Mouse (Mus musculus): ENCODE measurements around the gene Gm14692.
"Not testable (repeated sequence)": the region's sequence is repeated elsewhere in the genome, so short reads cannot be mapped to it uniquely, and the experiment has no call there.

Gene Gm14692

DNA sequence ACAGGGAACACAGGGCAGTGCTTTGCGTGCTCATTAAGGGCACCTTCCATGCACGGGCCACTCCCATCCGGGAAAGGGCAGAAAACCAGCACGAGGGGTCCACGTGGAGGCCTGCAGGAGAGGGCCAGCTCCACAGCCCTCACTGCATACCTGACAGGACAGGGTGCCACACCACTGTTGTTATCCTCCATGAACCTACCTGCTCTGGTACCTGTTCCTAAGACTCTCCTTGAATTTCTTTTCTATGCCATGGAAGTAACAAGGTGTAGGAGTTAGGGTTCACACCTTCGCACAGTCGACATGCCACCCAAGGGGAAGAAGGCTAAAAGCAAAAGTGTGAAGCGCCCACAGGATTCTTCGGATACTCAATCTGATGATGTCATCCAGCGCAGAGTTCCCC, at the start of gene Gm14692:
Gm14692 (plus strand) TSS at position 301 of the 400 bp plus-strand sequence.
- not testable (repeated sequence) for DNase-seq (ENCODE audit: low read depth in 1 of 2, low spot score in 2 of 2)

- DNase-seq (ENCODE audit: low read depth in 1 of 2, low spot score in 2 of 2): not testable (repeated sequence)
Observed at GRCm38 (mm10) chrX:67693462-67693861, 2.0 kb upstream of the Gm14692 start, which contains the start of gene Gm1140. Gene Gm1140, minus strand, starts transcription at chrX:67693562.

Data from monocyte, adult 2 months (primary cell).